Mouse (Mus musculus) liver, embryonic 14.5 days (tissue): ENCODE measurements around the gene Phtf2. TPM values are rescaled to one million over a fixed set of nuclear protein-coding genes. Genes with fewer than 3 reads are reported as not detected.

Source experiments
- ATAC-seq: fragments of 200-750 bp; cut with Nextera tagmentation; 2 replicates; pipeline ENCODE4 v1.8.0; 2017; ENCODE audit warnings: moderate number of reproducible peaks, mild to moderate bottlenecking, moderate library complexity; ENCODE audit not compliant: insufficient read depth
- DNase-seq, 3 experiments: peaks; one replicate each; pipeline ENCODE4 v3.0.0-alpha.2; 2012 to 2013; ENCODE audit warnings: low read depth in 3 of 3, low spot score in 3 of 3
- H3K27ac ChIP-seq: fragments of 300-500 bp; sonication (generic); 2 replicates; pipeline ENCODE4 v1.5.1; 2014; ENCODE audit warnings: moderate library complexity, mild to moderate bottlenecking, control low read depth, inconsistent platforms
- H3K27me3 ChIP-seq: fragments of 300-500 bp; sonication (generic); 2 replicates; pipeline ENCODE4 v1.6.1; 2014; ENCODE audit warnings: mild to moderate bottlenecking, low read length, moderate library complexity; ENCODE audit not compliant: control insufficient read depth, insufficient read depth
- H3K36me3 ChIP-seq: fragments of 300-500 bp; sonication (generic); replicated peaks from 2 replicates; pipeline ENCODE4 v1.6.1; 2014; ENCODE audit warnings: low read depth; ENCODE audit not compliant: control insufficient read depth, insufficient read depth
- H3K4me1 ChIP-seq, 2 experiments: fragments of 200-500 bp in 1 of 2; fragments of 300-500 bp in 1 of 2; sonication (generic) in 1 of 2; replicated peaks; 2 replicates each; pipeline ENCODE4 v1.6.1; 2012 to 2014; ENCODE audit warnings: antibody characterized with exemption in 1 of 2, inconsistent platforms in 1 of 2, low read length in 1 of 2; ENCODE audit not compliant: control insufficient read depth in 2 of 2, insufficient read depth in 2 of 2
- H3K4me2 ChIP-seq: fragments of 300-500 bp; sonication (generic); 2 replicates; pipeline ENCODE4 v1.6.1; 2014; ENCODE audit warnings: low read depth, mild to moderate bottlenecking, control low read depth, moderate library complexity
- H3K4me3 ChIP-seq, 2 experiments: fragments of 200-500 bp in 1 of 2; fragments of 300-500 bp in 1 of 2; sonication (generic) in 1 of 2; 2 replicates each; pipeline ENCODE4 v1.5.1; 2012 to 2014; ENCODE audit warnings: low read depth in 2 of 2, low read length in 2 of 2, mild to moderate bottlenecking in 2 of 2, control low read depth in 1 of 2, inconsistent platforms in 1 of 2, moderate library complexity in 1 of 2; ENCODE audit not compliant: insufficient read depth in 1 of 2
- H3K9ac ChIP-seq: fragments of 300-500 bp; sonication (generic); replicated peaks from 2 replicates; pipeline ENCODE4 v1.6.1; 2014; ENCODE audit warnings: mild to moderate bottlenecking, control low read depth, moderate library complexity
- H3K9me3 ChIP-seq: fragments of 300-500 bp; sonication (generic); 2 replicates; pipeline ENCODE4 v1.6.1; 2016; ENCODE audit warnings: low read length, mixed read lengths; ENCODE audit not compliant: control insufficient read depth
- CTCF ChIP-seq: IDR thresholded peaks from 2 replicates; pipeline ENCODE4 v1.5.1; 2016; ENCODE audit warnings: antibody characterized with exemption, low read depth, control low read depth
- EP300 ChIP-seq: IDR thresholded peaks from 2 replicates; pipeline ENCODE4 v1.6.1; 2016; ENCODE audit warnings: antibody characterized with exemption, low read depth
- WGBS: fragments of 180-500 bp; shearing (Covaris S2); extraction: QIAGEN DNeasy Blood & Tissue Kit; methylation state at CpG from one replicate; pipeline ENCODE4 v1.1.7; 2014; ENCODE audit not compliant: insufficient replicate concordance; 5-methylcytosine and 5-hydroxymethylcytosine counted together
- polyA plus RNA-seq, 2 experiments: library from polyadenylated mRNA; depleted of rRNA in 1 of 2; stranded (reverse) in 1 of 2; unstranded in 1 of 2; fragments of >200 nt; fragmentation: Nextera tagmentation in 1 of 2; extraction: Ambion mirVana in 1 of 2; gene quantifications; 2 replicates each; pipeline versions ENCODE4 v1.2.1 to v1.2.3; 2012 to 2014

Gene Phtf2
- polyA plus RNA-seq, 2 experiments = 2.9 to 5.5 TPM

- DNase-seq (no peak), ATAC-seq (no peak)
- no peaks in the 10 kb centered on the region for H3K4me1 ChIP-seq
- no peaks in the 10 kb centered on the region for H3K9me3 ChIP-seq
- H3K27ac ChIP-seq = no peak overlapping the region
- H3K9ac ChIP-seq = no peak overlapping the region
- no peak overlapping the region for H3K4me2 ChIP-seq
- H3K36me3 ChIP-seq = no peaks in the 10 kb centered on the region; the same call in 1 of the 2 replicates
- TF ChIP-seq EP300 (no peak), CTCF (no peak)
- H3K27me3 ChIP-seq = no peaks in the 10 kb centered on the region
- WGBS = 57% methylated on average over 5 of the region's 5 CpGs
- H3K4me3 ChIP-seq = no peak overlapping the region
Observed at GRCm38 (mm10) chr5:20759771-20760170, 122.2 kb downstream of the Phtf2 start.

- no peak for DNase-seq
- H3K9ac ChIP-seq = no peak overlapping the region
- no peak for ATAC-seq
- no peaks in the 10 kb centered on the region for H3K4me1 ChIP-seq
- H3K36me3 ChIP-seq = no peaks in the 10 kb centered on the region
- no peak overlapping the region for H3K4me2 ChIP-seq
- H3K27me3 ChIP-seq = no peaks in the 10 kb centered on the region
- WGBS = 64% methylated on average over 5 of the region's 5 CpGs
- no peak overlapping the region for H3K27ac ChIP-seq
- TF ChIP-seq EP300 = no peak
- no peak for TF ChIP-seq CTCF
- H3K9me3 ChIP-seq = no peaks in the 10 kb centered on the region
- no peak overlapping the region for H3K4me3 ChIP-seq
Observed at GRCm38 (mm10) chr5:20753963-20754362, 128.0 kb downstream of the Phtf2 start.

- no peaks in the 10 kb centered on the region for H3K27me3 ChIP-seq
- H3K4me3 ChIP-seq = no peak overlapping the region
- no peaks in the 10 kb centered on the region for H3K36me3 ChIP-seq
- DNase-seq (no peak), ATAC-seq (no peak)
- TF ChIP-seq CTCF (no peak), EP300 (no peak)
- no peak overlapping the region for H3K27ac ChIP-seq
- 52% methylated on average over 2 of the region's 2 CpGs for WGBS
- no peaks in the 10 kb centered on the region for H3K9me3 ChIP-seq
- H3K4me1 ChIP-seq = no peaks in the 10 kb centered on the region
- H3K4me2 ChIP-seq = no peak overlapping the region
- H3K9ac ChIP-seq = no peak overlapping the region
Observed at GRCm38 (mm10) chr5:20753096-20753495, 128.8 kb downstream of the Phtf2 start.

GRCm38 (mm10) chr5:20751696-20752095, 130.2 kb downstream of the Phtf2 start:
- TF ChIP-seq CTCF (no peak), EP300 (no peak)
- Histone ChIP-seq H3K4me2 (no peak overlapping the region), H3K9me3 (no peaks in the 10 kb centered on the region), H3K4me3 (no peak overlapping the region), H3K9ac (no peak overlapping the region), H3K27ac (no peak overlapping the region), H3K27me3 (no peaks in the 10 kb centered on the region), H3K4me1 (no peaks in the 10 kb centered on the region), H3K36me3 (no peaks in the 10 kb centered on the region)
- ATAC-seq (no peak), DNase-seq (no peak)
- WGBS = 63% methylated on average over 7 of the region's 7 CpGs

GRCm38 (mm10) chr5:20751000-20751399, 130.9 kb downstream of the Phtf2 start:
- DNase-seq (no peak), ATAC-seq (no peak)
- Histone ChIP-seq H3K27me3 (no peaks in the 10 kb centered on the region), H3K4me2 (no peak overlapping the region), H3K4me3 (no peak overlapping the region), H3K9ac (no peak overlapping the region), H3K27ac (no peak overlapping the region), H3K9me3 (no peaks in the 10 kb centered on the region), H3K4me1 (no peaks in the 10 kb centered on the region), H3K36me3 (no peaks in the 10 kb centered on the region)
- TF ChIP-seq EP300 (no peak), CTCF (no peak)
- 63% methylated on average over 7 of the region's 7 CpGs for WGBS
